Mouse (Mus musculus) heart, postnatal 4 days (tissue): Measurements from ENCODE around the gene Myo5a. TPM values are rescaled to one million over a fixed set of nuclear protein-coding genes. Genes with fewer than 3 reads are reported as not detected.
A peak's percentile ranks its signal among the peaks of the same experiment; 100 is the strongest.
"Not testable (repeated sequence)": the region's sequence is repeated elsewhere in the genome, so short reads cannot be mapped to it uniquely, and the experiment has no call there.

Source experiments
- DNase-seq: peaks from one replicate; pipeline ENCODE4 v3.0.0; 2021
- total RNA-seq, 2 experiments: library from RNA; stranded (reverse); gene quantifications; 2 replicates each; pipeline ENCODE4 v1.2.3; 2021

Gene Myo5a
- total RNA-seq, 2 experiments from 2014 or later = 23.9 to 24.6 TPM

- DNase-seq = not testable (repeated sequence)
Measured at GRCm38 (mm10) chr9:75253158-75253557, 182.3 kb downstream of the Myo5a start.

- DNase-seq = no peak
Measured at GRCm38 (mm10) chr9:75253766-75254165, 183.0 kb downstream of the Myo5a start.

- peak; percentile 31 for DNase-seq
Measured at GRCm38 (mm10) chr9:75254196-75254955, 183.6 kb downstream of the Myo5a start.

GRCm38 (mm10) chr9:75255820-75256545, 185.2 kb downstream of the Myo5a start:
- no peak for DNase-seq

GRCm38 (mm10) chr9:75258792-75259191, 188.0 kb downstream of the Myo5a start:
- DNase-seq = no peak

- no peak for DNase-seq
Measured at GRCm38 (mm10) chr9:75259656-75260055, 188.8 kb downstream of the Myo5a start.

- no peak for DNase-seq
Measured at GRCm38 (mm10) chr9:75261332-75261872, 190.6 kb downstream of the Myo5a start.

GRCm38 (mm10) chr9:75262235-75262826, 191.5 kb downstream of the Myo5a start:
- no peak for DNase-seq

- no peak for DNase-seq
Measured at GRCm38 (mm10) chr9:75264008-75264718, 193.3 kb downstream of the Myo5a start.

- no peak for DNase-seq
Measured at GRCm38 (mm10) chr9:75267147-75267546, 196.3 kb downstream of the Myo5a start.

GRCm38 (mm10) chr9:75270382-75270781, 199.6 kb downstream of the Myo5a start:
- no peak for DNase-seq

- DNase-seq = no peak
Measured at GRCm38 (mm10) chr9:75271539-75271938, 200.7 kb downstream of the Myo5a start.

Other genes starting within 250 kb of the Myo5a start
- gene Onecut1, start 209.1 kb upstream of the Myo5a start, total RNA-seq = not detected
- 10 to 100 TPM; 13.3 to 15.9 TPM for gene Fam214a, start 118.1 kb upstream of the Myo5a start, total RNA-seq
- 100 to 1,000 TPM; 154 to 179 TPM for gene Arpp19, start 33.4 kb upstream of the Myo5a start, total RNA-seq
- gene Myo5c, start 161.0 kb downstream of the Myo5a start, total RNA-seq = 1 to 10 TPM; 3.6 to 5.5 TPM
- 10 to 100 TPM; 41.6 to 43.1 TPM for gene Gnb5, start 235.3 kb downstream of the Myo5a start, total RNA-seq